Mouse (Mus musculus) hindbrain, embryonic 12.5 days (tissue): ENCODE measurements at regions not wholly inside any gene's neighbourhood (a gene's known extent, or its start where the extent isn't known, plus 50 kb on each side); places are given as distances from the start of the nearest gene placed in this dataset.

Experiments used
- ATAC-seq: fragments of 200-750 bp; cut with Nextera tagmentation; 2 replicates; pipeline ENCODE4 v1.8.0; 2017; ENCODE audit warnings: moderate TSS enrichment; ENCODE audit not compliant: low FRiP score
- H3K27ac ChIP-seq: fragments of 300-500 bp; sonication (generic); 2 replicates; pipeline ENCODE4 v1.5.1; 2016; ENCODE audit warnings: mild to moderate bottlenecking
- H3K27me3 ChIP-seq: fragments of 300-500 bp; sonication (generic); 2 replicates; pipeline ENCODE4 v1.6.1; 2016; ENCODE audit warnings: mild to moderate bottlenecking
- H3K36me3 ChIP-seq: fragments of 300-500 bp; sonication (generic); 2 replicates; pipeline ENCODE4 v1.6.1; 2016; ENCODE audit warnings: mild to moderate bottlenecking
- H3K4me1 ChIP-seq: fragments of 300-500 bp; sonication (generic); 2 replicates; pipeline ENCODE4 v1.6.1; 2016
- H3K4me2 ChIP-seq: fragments of 300-500 bp; sonication (generic); replicated peaks from 2 replicates; pipeline ENCODE4 v1.6.1; 2016; ENCODE audit warnings: mild to moderate bottlenecking
- H3K4me3 ChIP-seq: fragments of 300-500 bp; sonication (generic); 2 replicates; pipeline ENCODE4 v1.5.1; 2016; ENCODE audit warnings: mild to moderate bottlenecking
- H3K9ac ChIP-seq: fragments of 300-500 bp; sonication (generic); 2 replicates; pipeline ENCODE4 v1.6.1; 2016; ENCODE audit warnings: mild to moderate bottlenecking, moderate library complexity
- H3K9me3 ChIP-seq: fragments of 300-500 bp; sonication (generic); replicated peaks from 2 replicates; pipeline ENCODE4 v1.6.1; 2016; ENCODE audit warnings: mild to moderate bottlenecking
- WGBS: fragments of 180-500 bp; shearing (Covaris S2); methylation state at CpG from one replicate; pipeline ENCODE4 v1.1.7; 2016; 5-methylcytosine and 5-hydroxymethylcytosine counted together

GRCm38 (mm10) chr12:95937705-95938104 is 245.7 kb downstream of the Flrt2 start:
- WGBS = 84% methylated on average over 4 of the region's 4 CpGs
- Histone ChIP-seq H3K9me3 (no peaks in the 10 kb centered on the region), H3K27me3 (no peaks in the 10 kb centered on the region), H3K4me1 (no peaks in the 10 kb centered on the region), H3K36me3 (no peaks in the 10 kb centered on the region), H3K4me2 (no peak overlapping the region), H3K4me3 (no peak overlapping the region), H3K9ac (no peak overlapping the region), H3K27ac (no peak overlapping the region)
- ATAC-seq = no peak

GRCm38 (mm10) chr12:95940465-95941012 is 248.5 kb downstream of the Flrt2 start:
- no peak overlapping the region for H3K4me3 ChIP-seq
- no peaks in the 10 kb centered on the region for H3K9me3 ChIP-seq
- no peak overlapping the region for H3K4me2 ChIP-seq
- WGBS = 72% methylated on average over 1 of the region's 1 CpGs
- ATAC-seq = no peak
- no peaks in the 10 kb centered on the region for H3K36me3 ChIP-seq
- no peaks in the 10 kb centered on the region for H3K27me3 ChIP-seq
- no peaks in the 10 kb centered on the region for H3K4me1 ChIP-seq
- H3K9ac ChIP-seq = no peak overlapping the region
- H3K27ac ChIP-seq = no peak overlapping the region

GRCm38 (mm10) chr12:95959786-95960504 is 267.9 kb downstream of the Flrt2 start:
- no peaks in the 10 kb centered on the region for H3K4me1 ChIP-seq
- WGBS = 74% methylated on average over 6 of the region's 6 CpGs
- no peak overlapping the region for H3K27ac ChIP-seq
- H3K9ac ChIP-seq = no peak overlapping the region
- no peak for ATAC-seq
- H3K4me2 ChIP-seq = no peak overlapping the region
- no peaks in the 10 kb centered on the region for H3K9me3 ChIP-seq
- H3K4me3 ChIP-seq = no peak overlapping the region
- H3K27me3 ChIP-seq = no peaks in the 10 kb centered on the region
- H3K36me3 ChIP-seq = no peaks in the 10 kb centered on the region

GRCm38 (mm10) chr12:95960505-95960871 is 268.5 kb downstream of the Flrt2 start:
- Histone ChIP-seq H3K9me3 (no peaks in the 10 kb centered on the region), H3K36me3 (no peaks in the 10 kb centered on the region), H3K9ac (no peak overlapping the region), H3K4me1 (no peaks in the 10 kb centered on the region), H3K27me3 (no peaks in the 10 kb centered on the region), H3K4me2 (no peak overlapping the region), H3K4me3 (no peak overlapping the region), H3K27ac (no peak overlapping the region)
- WGBS = 33% methylated on average over 3 of the region's 3 CpGs
- ATAC-seq = no peak

GRCm38 (mm10) chr12:95962817-95963216 is 270.8 kb downstream of the Flrt2 start:
- H3K9me3 ChIP-seq = no peaks in the 10 kb centered on the region
- H3K4me3 ChIP-seq = no peak overlapping the region
- H3K4me1 ChIP-seq = no peaks in the 10 kb centered on the region
- H3K4me2 ChIP-seq = no peak overlapping the region
- H3K36me3 ChIP-seq = no peaks in the 10 kb centered on the region
- H3K27me3 ChIP-seq = no peaks in the 10 kb centered on the region
- H3K27ac ChIP-seq = no peak overlapping the region
- 61% methylated on average over 4 of the region's 4 CpGs for WGBS
- no peak overlapping the region for H3K9ac ChIP-seq
- ATAC-seq = no peak

GRCm38 (mm10) chr12:95988669-95989288 is 296.8 kb downstream of the Flrt2 start:
- 71% methylated on average over 5 of the region's 5 CpGs for WGBS
- H3K4me2 ChIP-seq = no peak overlapping the region
- H3K4me1 ChIP-seq = no peaks in the 10 kb centered on the region
- H3K9ac ChIP-seq = no peak overlapping the region
- H3K27ac ChIP-seq = no peak overlapping the region
- H3K4me3 ChIP-seq = no peak overlapping the region
- no peaks in the 10 kb centered on the region for H3K27me3 ChIP-seq
- ATAC-seq = no peak
- no peaks in the 10 kb centered on the region for H3K9me3 ChIP-seq
- no peaks in the 10 kb centered on the region for H3K36me3 ChIP-seq

- Histone ChIP-seq H3K9me3 (no peaks in the 10 kb centered on the region), H3K27me3 (no peaks in the 10 kb centered on the region), H3K4me1 (no peaks in the 10 kb centered on the region), H3K4me2 (no peak overlapping the region), H3K9ac (no peak overlapping the region), H3K36me3 (no peaks in the 10 kb centered on the region), H3K4me3 (no peak overlapping the region), H3K27ac (no peak overlapping the region)
- WGBS = 70% methylated on average over 2 of the region's 2 CpGs
- no peak for ATAC-seq
Measured at GRCm38 (mm10) chr12:95994963-95995362, 302.9 kb downstream of the Flrt2 start.

GRCm38 (mm10) chr12:96030180-96030579 is 338.2 kb downstream of the Flrt2 start:
- no peak for ATAC-seq
- WGBS = 56% methylated on average over 1 of the region's 1 CpGs
- no peaks in the 10 kb centered on the region for H3K9me3 ChIP-seq
- H3K4me3 ChIP-seq = no peak overlapping the region
- no peaks in the 10 kb centered on the region for H3K27me3 ChIP-seq
- H3K4me1 ChIP-seq = no peaks in the 10 kb centered on the region
- H3K27ac ChIP-seq = no peak overlapping the region
- H3K4me2 ChIP-seq = no peak overlapping the region
- H3K36me3 ChIP-seq = no peaks in the 10 kb centered on the region
- no peak overlapping the region for H3K9ac ChIP-seq

- no peak overlapping the region for H3K4me3 ChIP-seq
- H3K4me2 ChIP-seq = no peak overlapping the region
- H3K9me3 ChIP-seq = no peaks in the 10 kb centered on the region
- no peaks in the 10 kb centered on the region for H3K27me3 ChIP-seq
- no peak overlapping the region for H3K27ac ChIP-seq
- ATAC-seq = no peak
- WGBS = 86% methylated on average over 4 of the region's 4 CpGs
- no peak overlapping the region for H3K9ac ChIP-seq
- no peaks in the 10 kb centered on the region for H3K4me1 ChIP-seq
- H3K36me3 ChIP-seq = no peaks in the 10 kb centered on the region
Measured at GRCm38 (mm10) chr12:96075365-96075764, 383.3 kb downstream of the Flrt2 start.

- Histone ChIP-seq H3K36me3 (no peaks in the 10 kb centered on the region), H3K4me2 (no peak overlapping the region), H3K9me3 (no peaks in the 10 kb centered on the region), H3K27ac (no peak overlapping the region), H3K4me1 (no peaks in the 10 kb centered on the region), H3K4me3 (no peak overlapping the region), H3K9ac (no peak overlapping the region), H3K27me3 (no peaks in the 10 kb centered on the region)
- WGBS = 90% methylated on average over 2 of the region's 2 CpGs
- no peak for ATAC-seq
Measured at GRCm38 (mm10) chr12:96090995-96091394, 399.0 kb downstream of the Flrt2 start.

- no peaks in the 10 kb centered on the region for H3K9me3 ChIP-seq
- 79% methylated on average over 1 of the region's 1 CpGs for WGBS
- H3K36me3 ChIP-seq = no peaks in the 10 kb centered on the region
- no peak overlapping the region for H3K4me2 ChIP-seq
- H3K4me3 ChIP-seq = no peak overlapping the region
- ATAC-seq = no peak
- H3K4me1 ChIP-seq = no peaks in the 10 kb centered on the region
- no peak overlapping the region for H3K9ac ChIP-seq
- H3K27me3 ChIP-seq = no peaks in the 10 kb centered on the region
- no peak overlapping the region for H3K27ac ChIP-seq
Measured at GRCm38 (mm10) chr12:96106254-96106653, 414.2 kb downstream of the Flrt2 start.

GRCm38 (mm10) chr12:96114727-96115379 is 422.8 kb downstream of the Flrt2 start:
- no peak overlapping the region for H3K4me3 ChIP-seq
- peak; percentile 64 for ATAC-seq
- no peak overlapping the region for H3K4me2 ChIP-seq
- WGBS = 23% methylated on average over 3 of the region's 3 CpGs
- H3K4me1 ChIP-seq = no peaks in the 10 kb centered on the region
- H3K9ac ChIP-seq = no peak overlapping the region
- H3K27ac ChIP-seq = no peak overlapping the region
- H3K27me3 ChIP-seq = no peaks in the 10 kb centered on the region
- H3K36me3 ChIP-seq = no peaks in the 10 kb centered on the region
- no peaks in the 10 kb centered on the region for H3K9me3 ChIP-seq
